ENCODE assay signal across 10 mouse cellular contexts in the genomic region with DNA sequence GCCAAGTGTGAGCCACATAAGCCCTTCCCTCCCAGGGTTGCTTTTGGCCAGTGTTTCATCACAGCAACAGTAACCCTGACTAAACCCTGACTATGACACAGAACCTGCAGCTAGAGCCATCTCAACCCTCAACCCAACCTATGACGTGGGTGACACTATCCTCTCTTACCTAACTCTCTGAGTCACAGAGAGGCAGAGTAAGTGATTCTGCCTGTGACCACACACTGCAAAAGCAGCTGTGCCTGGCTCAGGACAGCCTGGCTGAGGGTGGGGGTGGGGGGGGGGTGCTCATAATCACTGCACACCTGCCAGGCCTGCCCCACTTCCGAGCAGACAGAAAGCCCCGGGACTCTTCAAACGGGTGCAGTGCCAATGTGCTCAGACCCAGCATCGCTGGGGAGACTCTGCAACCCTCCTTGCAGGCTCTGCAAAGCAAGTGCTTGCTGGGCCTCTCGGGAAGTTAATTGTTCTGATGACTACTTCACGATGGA. TPM values are rescaled to one million over a fixed set of nuclear protein-coding genes. Genes with fewer than 3 reads are reported as not detected.
A peak's percentile ranks its signal among the peaks of the same experiment; 100 is the strongest.
DNase-seq lines count a peak whose midpoint lies in the region; ATAC-seq and TF ChIP-seq lines count a peak whose summit lies in the region.
"Had no signal": no experiment of that assay in that cellular context is flagged by ENCODE, and none has a peak within 500 bp of the region (broad histone marks: within the 10 kb centered on the region; RNA-seq: fewer than 3 reads in every experiment).

No protein-coding gene starts in this region.

- H3K27me3 ChIP-seq in lung, postnatal 0 days (replicated peaks; ENCODE audit: insufficient read depth, low read length): no peaks in the 10 kb centered on the region
- no peaks in the 10 kb centered on the region for H3K27me3 ChIP-seq in liver, embryonic 12.5 days (replicated peaks)

- TF ChIP-seq EP300 in lung, postnatal 0 days (IDR thresholded peaks at IDR 0.05): no peak

- peak; percentile 20; the same call in 1 of the 2 replicates for ATAC-seq in lung, postnatal 0 days
- ATAC-seq in inflammation-experienced regulatory T-cells, adult 6 months: peak; percentile 82
- no peak for ATAC-seq in liver, embryonic 12.5 days

- no peak overlapping the region for H3K4me3 ChIP-seq in lung, postnatal 0 days (ENCODE audit: low read depth, low read length)
- H3K4me3 ChIP-seq in liver, embryonic 12.5 days: no peak overlapping the region

- DNase-seq in lung, postnatal 0 days (ENCODE audit: low spot score): peak; percentile 52
- DNase-seq in lung, postnatal 4 days: no peak
- DNase-seq in adrenal gland, postnatal 14 days: peak; percentile 65
- DNase-seq in thymus, adult 18-20 months: peak; percentile 69 to 77
- DNase-seq in frontal cortex, postnatal 10 days (ENCODE audit: low spot score in 2 of 2): no peak
- DNase-seq in urinary bladder, adult 18-20 months (ENCODE audit: low spot score in 2 of 2): no peak
- DNase-seq: heart, postnatal 14 days; lung, embryonic 14.5 days had no signal

- no peak overlapping the region for H3K4me2 ChIP-seq in lung, postnatal 0 days (replicated peaks; ENCODE audit: low read depth, low read length)
- no peak overlapping the region for H3K4me2 ChIP-seq in liver, embryonic 12.5 days
- H3K4me2 ChIP-seq: lung, embryonic 14.5 days had no signal

- WGBS in lung, postnatal 0 days: 27% methylated on average over 7 of the region's 7 CpGs
- WGBS in liver, embryonic 12.5 days (ENCODE audit: insufficient replicate concordance): 47% methylated on average over 7 of the region's 7 CpGs

- no peak overlapping the region for H3K27ac ChIP-seq in lung, postnatal 0 days (ENCODE audit: low read length)
- H3K27ac ChIP-seq in liver, embryonic 12.5 days: no peak overlapping the region

- no peaks in the 10 kb centered on the region for H3K36me3 ChIP-seq in lung, postnatal 0 days (ENCODE audit: insufficient read depth, low read length)
- H3K36me3 ChIP-seq in liver, embryonic 12.5 days: 0 out of 2 replicates have a peak, but pooled peaks cover 3% of the 10 kb centered on the region

- TF ChIP-seq CTCF in lung, postnatal 0 days (IDR thresholded peaks at IDR 0.05): no peak

- H3K9ac ChIP-seq in lung, postnatal 0 days (replicated peaks; ENCODE audit: low read depth): no peak overlapping the region
- H3K9ac ChIP-seq in liver, embryonic 12.5 days: no peak overlapping the region
- H3K9ac ChIP-seq: lung, embryonic 14.5 days had no signal

- H3K9me3 ChIP-seq in lung, postnatal 0 days (ENCODE audit: low read length): no peaks in the 10 kb centered on the region
- H3K9me3 ChIP-seq in liver, embryonic 12.5 days (replicated peaks): no peaks in the 10 kb centered on the region

- peaks cover 8% of the 10 kb centered on the region; the same call in 1 of the 2 replicates for H3K4me1 ChIP-seq in lung, postnatal 0 days (ENCODE audit: insufficient read depth, low read depth, low read length)
- peaks cover 70% of the 10 kb centered on the region for H3K4me1 ChIP-seq in liver, embryonic 12.5 days

RNA-seq across cellular contexts. Expression of gene Uck2, which starts 42.9 kb away (rescaled TPM):
- polyA plus RNA-seq in lung, postnatal 0 days (2015; fragmentation: Nextera tagmentation; extraction: Ambion mirVana): 21.6 and 22.9 TPM in 2 replicates
- 65.8 and 74.6 TPM in 2 replicates for total RNA-seq in adrenal gland, postnatal 14 days (2021)
- 10 to 100 TPM; 22.3 to 28.8 (median 23.2) TPM for polyA plus RNA-seq in inflammation-experienced regulatory T-cells, adult 6 months (2017; shearing (Covaris generic))
- 102 and 103 TPM in 2 replicates for polyA plus RNA-seq in liver, embryonic 12.5 days (2016; fragmentation: Nextera tagmentation; extraction: Ambion mirVana)

Comparison
In these comparisons a context has a peak if more than half of its experiments do, and no peak if none do; other contexts are left out.
1. DNase-seq: peak in lung, postnatal 0 days (single experiment), adrenal gland, postnatal 14 days (single experiment) and thymus, adult 18-20 months (2 of 2); none in lung, postnatal 4 days (0 of 2), frontal cortex, postnatal 10 days (0 of 2) and urinary bladder, adult 18-20 months (0 of 2).